Mouse (Mus musculus) embryonic facial prominence, embryonic 14.5 days (tissue): ENCODE data around the gene Zfp653. TPM values are rescaled to one million over a fixed set of nuclear protein-coding genes. Genes with fewer than 3 reads are reported as not detected.

ENCODE experiments used
- ATAC-seq: fragments of 200-750 bp; cut with Nextera tagmentation; 2 replicates; pipeline ENCODE4 v1.8.0; 2017; ENCODE audit warnings: low read depth, moderate number of reproducible peaks, moderate TSS enrichment
- DNase-seq: peaks from one replicate; pipeline ENCODE4 v3.0.0-alpha.2; 2015; ENCODE audit warnings: low spot score
- H3K27ac ChIP-seq: fragments of 300-500 bp; sonication (generic); replicated peaks from 2 replicates; pipeline ENCODE4 v1.5.1; 2014; ENCODE audit warnings: low read depth, mild to moderate bottlenecking, low read length, moderate library complexity
- H3K27me3 ChIP-seq: fragments of 300-500 bp; sonication (generic); replicated peaks from 2 replicates; pipeline ENCODE4 v1.6.1; 2014; ENCODE audit warnings: low read length; ENCODE audit not compliant: control insufficient read depth, insufficient read depth
- H3K36me3 ChIP-seq: fragments of 300-500 bp; sonication (generic); 2 replicates; pipeline ENCODE4 v1.6.1; 2014; ENCODE audit warnings: low read length, mixed read lengths; ENCODE audit not compliant: control insufficient read depth, insufficient read depth
- H3K4me1 ChIP-seq: fragments of 300-500 bp; sonication (generic); 2 replicates; pipeline ENCODE4 v1.6.1; 2014; ENCODE audit warnings: antibody characterized with exemption, low read length; ENCODE audit not compliant: control insufficient read depth, insufficient read depth
- H3K4me2 ChIP-seq: fragments of 300-500 bp; sonication (generic); 2 replicates; pipeline ENCODE4 v1.6.1; 2014; ENCODE audit warnings: low read depth, mild to moderate bottlenecking, low read length, moderate library complexity, mixed read lengths
- H3K4me3 ChIP-seq: fragments of 300-500 bp; sonication (generic); 2 replicates; pipeline ENCODE4 v1.5.1; 2014; ENCODE audit warnings: low read depth, mild to moderate bottlenecking, low read length
- H3K9ac ChIP-seq: fragments of 300-500 bp; sonication (generic); 2 replicates; pipeline ENCODE4 v1.6.1; 2014; ENCODE audit warnings: low read depth, mild to moderate bottlenecking, low read length, moderate library complexity, mixed read lengths
- H3K9me3 ChIP-seq: fragments of 300-500 bp; sonication (generic); 2 replicates; pipeline ENCODE4 v1.6.1; 2016; ENCODE audit warnings: low read length; ENCODE audit not compliant: control insufficient read depth
- WGBS: fragments of 180-500 bp; shearing (Covaris S2); extraction: QIAGEN DNeasy Blood & Tissue Kit; methylation state at CpG from one replicate; pipeline ENCODE4 v1.1.7; 2014; 5-methylcytosine and 5-hydroxymethylcytosine counted together
- polyA plus RNA-seq: library from polyadenylated mRNA; unstranded; fragments of >200 nt; fragmentation: Nextera tagmentation; extraction: Ambion mirVana; gene quantifications from 2 replicates; pipeline ENCODE4 v1.2.1, GENCODE M21; 2014

Zfp653 gene
- polyA plus RNA-seq, 1 experiment from 2014 or later = 6.5 TPM

DNA sequence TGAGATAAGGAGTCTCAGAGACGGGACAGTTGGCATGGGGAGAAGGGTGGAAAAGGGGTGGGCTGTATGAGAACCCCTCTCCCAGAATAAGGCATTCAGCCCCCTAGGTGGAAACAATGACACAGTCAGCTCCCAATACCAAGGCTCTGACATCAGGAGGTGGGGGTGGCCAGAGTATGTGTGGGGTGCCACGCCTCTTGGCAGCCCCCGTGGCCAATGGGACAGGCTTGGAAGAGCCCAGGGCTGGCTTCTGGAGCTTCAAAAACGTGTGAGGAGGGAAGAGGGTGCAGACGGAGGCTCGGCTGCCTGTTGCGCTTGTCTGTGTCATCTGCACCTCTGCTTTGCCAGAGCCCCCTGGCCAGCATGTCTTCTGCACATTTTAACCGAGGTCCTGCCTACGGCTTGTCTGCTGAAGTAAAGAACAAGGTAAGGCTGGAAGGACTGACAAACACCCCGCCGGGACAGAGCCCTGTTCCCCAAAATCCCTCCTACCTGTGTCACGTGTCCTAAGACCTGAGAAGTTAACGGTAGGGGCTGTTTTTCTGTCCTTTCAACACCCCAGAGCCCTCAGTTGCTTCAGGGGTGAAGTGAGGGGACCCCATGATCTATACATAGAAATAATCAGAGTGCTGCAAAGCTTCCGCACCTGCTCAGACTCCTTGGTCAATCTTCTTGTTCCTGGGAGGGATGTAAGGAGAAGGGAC, 28.0 kb upstream of the Zfp653 start, which contains the start of gene Cnn1:
TSS of gene Cnn1 (plus strand) at position 224 of the 704 bp plus-strand sequence.
- H3K27me3 ChIP-seq = peaks cover 20% of the 10 kb centered on the region
- no peak for ATAC-seq

DNA sequence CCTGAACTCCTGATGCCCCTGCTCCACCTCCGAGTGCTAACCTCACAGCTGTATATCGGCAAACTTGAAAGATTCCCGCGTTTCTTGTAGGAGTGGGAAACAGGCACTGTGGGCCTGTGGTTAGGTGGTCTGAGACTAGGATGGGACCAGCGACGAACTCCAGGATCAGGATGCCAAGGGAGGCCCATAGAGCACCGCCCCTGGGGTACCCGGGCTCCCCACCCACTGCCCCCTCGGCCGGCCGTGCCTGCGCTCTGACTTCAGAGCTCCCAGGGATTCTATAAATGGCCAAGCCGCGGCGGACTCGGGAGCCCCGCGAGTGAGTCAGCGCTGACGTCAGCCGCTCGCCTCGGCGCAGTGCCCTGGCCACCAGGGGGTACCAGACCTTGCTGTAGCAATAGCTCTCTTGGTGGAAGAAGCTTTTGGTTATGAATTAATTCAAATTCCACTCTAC, 24.7 kb upstream of the Zfp653 start:
- H3K9ac ChIP-seq = peak overlapping the region; percentile 52; the same call in 1 of the 2 replicates
- no peak overlapping the region for H3K27ac ChIP-seq
- no peaks in the 10 kb centered on the region for H3K9me3 ChIP-seq
- ATAC-seq = peak; percentile 81
- H3K36me3 ChIP-seq = no peaks in the 10 kb centered on the region
- peak overlapping the region; percentile 71 for H3K4me2 ChIP-seq
- WGBS = 2% methylated on average over 19 of the region's 24 CpGs
- H3K4me1 ChIP-seq = no peaks in the 10 kb centered on the region; the same call in 1 of the 2 replicates
- peak overlapping the region; percentile 33 for H3K4me3 ChIP-seq
- peaks cover 19% of the 10 kb centered on the region for H3K27me3 ChIP-seq
- DNase-seq = peak; percentile 76

More for the DNA sequence above, 28.0 kb upstream of the Zfp653 start, which contains the start of gene Cnn1:
- H3K27ac ChIP-seq = no peak within 1 kb of the TSS
- H3K4me2 ChIP-seq = 0 out of 2 replicates have a peak within 1 kb of the TSS, but pooled peaks have one; percentile 18
- peak within 1 kb of the TSS; percentile 11; the same call in 1 of the 2 replicates for H3K4me3 ChIP-seq
- no peaks in the 10 kb centered on the region for H3K9me3 ChIP-seq
- H3K36me3 ChIP-seq = no peaks in the 10 kb centered on the region
- no peaks in the 10 kb centered on the region; the same call in 1 of the 2 replicates for H3K4me1 ChIP-seq
- 7% methylated on average over 9 of the region's 14 CpGs for WGBS
- no peak within 1 kb of the TSS; the same call in 1 of the 2 replicates for H3K9ac ChIP-seq
- peak; percentile 41 for DNase-seq

DNA sequence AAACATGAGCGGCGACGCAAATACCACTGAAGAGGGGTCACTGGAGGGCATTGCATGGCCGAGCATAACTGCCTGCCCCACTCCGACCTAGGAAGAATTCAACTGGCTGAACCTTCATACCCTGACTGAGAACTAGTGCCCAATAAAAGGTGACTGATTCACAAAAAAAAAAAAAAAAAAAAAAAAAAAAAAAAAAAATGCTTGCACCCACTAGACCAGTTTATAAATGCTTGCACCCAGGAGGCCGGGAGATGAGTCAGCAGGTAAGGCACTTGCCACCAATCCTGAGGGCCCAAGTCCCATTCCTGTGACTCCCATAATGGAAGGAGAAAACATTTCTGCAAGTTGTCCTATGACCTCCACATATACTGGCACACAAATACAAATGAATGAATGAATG, 21.6 kb upstream of the Zfp653 start:
- H3K36me3 ChIP-seq = no peaks in the 10 kb centered on the region
- H3K9me3 ChIP-seq = no peaks in the 10 kb centered on the region
- no peaks in the 10 kb centered on the region for H3K27me3 ChIP-seq
- no peak overlapping the region for H3K4me2 ChIP-seq
- no peak overlapping the region for H3K27ac ChIP-seq
- no peak overlapping the region for H3K9ac ChIP-seq
- DNase-seq (no peak), ATAC-seq (no peak)
- H3K4me3 ChIP-seq = no peak overlapping the region
- H3K4me1 ChIP-seq = no peaks in the 10 kb centered on the region
- 90% methylated on average over 6 of the region's 6 CpGs for WGBS

DNA sequence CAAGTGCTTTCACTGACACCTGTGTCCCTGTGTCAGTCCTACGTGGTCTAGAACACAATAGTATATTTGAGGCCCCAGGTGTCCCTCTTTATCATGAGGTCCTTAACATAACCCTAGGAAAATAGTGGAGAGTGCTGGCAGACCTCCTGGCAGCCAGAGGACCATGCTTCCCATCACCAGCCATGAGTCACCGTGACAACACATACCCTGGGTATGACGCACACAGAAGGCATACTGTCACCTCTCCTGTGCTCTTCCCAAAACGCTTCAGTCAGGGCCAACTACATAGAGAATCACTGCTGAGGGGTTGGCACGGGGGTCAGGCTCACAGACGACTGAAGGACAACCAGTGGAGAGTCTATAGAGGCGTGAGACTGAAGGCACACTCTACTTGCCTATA, 18.8 kb upstream of the Zfp653 start:
- Histone ChIP-seq H3K4me3 (no peak overlapping the region), H3K36me3 (no peaks in the 10 kb centered on the region), H3K9ac (no peak overlapping the region), H3K4me1 (peaks cover 3% of the 10 kb centered on the region; the same call in 1 of the 2 replicates), H3K9me3 (no peaks in the 10 kb centered on the region), H3K27me3 (no peaks in the 10 kb centered on the region), H3K4me2 (no peak overlapping the region), H3K27ac (no peak overlapping the region)
- ATAC-seq = no peak
- no peak for DNase-seq
- 85% methylated on average over 7 of the region's 7 CpGs for WGBS

DNA sequence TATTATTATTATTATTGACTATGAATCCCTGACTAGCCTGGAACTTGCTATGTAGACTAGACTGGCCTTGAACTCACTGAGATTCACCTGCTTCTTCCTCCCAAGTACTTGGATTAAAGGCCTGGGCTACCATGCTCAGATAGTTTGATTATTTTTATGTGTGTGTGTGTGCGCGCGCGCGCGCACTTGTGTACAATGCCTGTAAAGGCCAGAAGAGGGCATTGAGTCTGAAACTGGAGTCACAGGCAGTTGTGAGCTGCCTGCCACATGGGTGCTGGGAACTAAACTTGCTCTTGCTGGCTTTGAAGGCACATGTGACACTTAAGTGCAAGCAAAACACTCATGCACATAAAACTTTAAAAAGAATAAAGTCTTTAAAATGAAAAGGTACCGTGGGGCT, 18.1 kb upstream of the Zfp653 start:
- Histone ChIP-seq H3K27me3 (no peaks in the 10 kb centered on the region), H3K4me2 (no peak overlapping the region), H3K9me3 (no peaks in the 10 kb centered on the region), H3K4me3 (no peak overlapping the region), H3K36me3 (no peaks in the 10 kb centered on the region), H3K9ac (no peak overlapping the region), H3K27ac (no peak overlapping the region), H3K4me1 (peaks cover 6% of the 10 kb centered on the region; the same call in 1 of the 2 replicates)
- 98% methylated on average over 7 of the region's 7 CpGs for WGBS
- no peak for ATAC-seq
- DNase-seq = no peak

DNA sequence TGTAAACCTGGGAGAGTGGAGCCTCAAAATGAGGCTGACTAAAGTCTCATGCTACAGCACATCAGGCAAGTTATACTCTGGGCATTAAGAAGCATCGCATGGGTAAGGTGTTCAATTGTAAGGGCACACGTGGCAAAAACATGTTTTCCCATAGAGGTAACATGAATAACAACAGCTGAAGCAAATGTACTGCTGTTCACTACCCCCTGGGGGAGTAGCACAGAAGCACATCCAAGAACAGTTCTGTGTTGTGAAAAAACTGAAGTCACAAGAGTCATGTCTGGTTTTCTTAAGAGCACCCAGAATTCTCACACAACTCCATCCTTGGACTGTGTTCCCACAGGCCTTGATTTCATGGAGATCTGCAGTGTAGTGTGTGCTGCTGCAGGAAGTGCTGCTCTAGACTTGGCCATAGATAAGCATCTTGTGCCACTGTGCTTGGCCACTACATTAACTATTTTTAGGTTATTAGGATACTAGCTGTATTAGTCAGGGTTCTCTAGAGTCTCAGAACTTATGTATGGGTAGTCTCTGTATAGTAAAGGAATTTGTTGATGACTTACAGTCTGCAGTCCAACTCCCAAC, 15.9 kb upstream of the Zfp653 start:
- H3K9ac ChIP-seq = no peak overlapping the region
- H3K27ac ChIP-seq = no peak overlapping the region
- H3K36me3 ChIP-seq = 0 out of 2 replicates have a peak, but pooled peaks cover 4% of the 10 kb centered on the region
- WGBS = 81% methylated on average over 2 of the region's 2 CpGs
- no peak for ATAC-seq
- H3K4me1 ChIP-seq = peaks cover 6% of the 10 kb centered on the region; the same call in 1 of the 2 replicates
- H3K4me2 ChIP-seq = no peak overlapping the region
- H3K27me3 ChIP-seq = no peaks in the 10 kb centered on the region
- H3K4me3 ChIP-seq = no peak overlapping the region
- no peak for DNase-seq
- no peaks in the 10 kb centered on the region for H3K9me3 ChIP-seq

DNA sequence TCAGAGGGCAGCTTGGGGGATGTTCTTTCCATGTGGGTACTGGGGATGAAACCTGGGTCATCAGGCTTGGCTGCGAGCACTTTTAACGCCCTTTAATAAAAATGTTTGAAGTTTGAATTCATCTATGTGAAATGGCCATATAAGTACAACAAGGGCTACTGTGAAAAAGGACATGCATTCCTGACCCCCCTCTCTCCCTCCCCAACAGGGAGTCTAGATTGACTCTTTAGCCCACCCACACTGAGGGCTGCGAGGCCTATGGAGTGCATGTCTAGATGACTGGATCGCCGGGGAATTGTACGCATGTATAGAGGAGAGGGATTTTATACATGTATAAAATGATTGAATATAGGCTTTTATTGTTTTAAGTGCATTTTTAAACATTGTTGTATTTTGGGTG, 14.8 kb upstream of the Zfp653 start:
- H3K4me3 ChIP-seq = peak overlapping the region; percentile 86
- DNase-seq (no peak), ATAC-seq (no peak)
- H3K27me3 ChIP-seq = no peaks in the 10 kb centered on the region
- H3K9ac ChIP-seq = peak overlapping the region; percentile 79
- WGBS = 70% methylated on average over 6 of the region's 6 CpGs
- no peaks in the 10 kb centered on the region for H3K9me3 ChIP-seq
- peak overlapping the region; percentile 64 for H3K27ac ChIP-seq
- H3K4me1 ChIP-seq = peaks cover 6% of the 10 kb centered on the region; the same call in 1 of the 2 replicates
- H3K4me2 ChIP-seq = peak overlapping the region; percentile 79
- H3K36me3 ChIP-seq = peaks cover 7% of the 10 kb centered on the region; the same call in 1 of the 2 replicates

DNA sequence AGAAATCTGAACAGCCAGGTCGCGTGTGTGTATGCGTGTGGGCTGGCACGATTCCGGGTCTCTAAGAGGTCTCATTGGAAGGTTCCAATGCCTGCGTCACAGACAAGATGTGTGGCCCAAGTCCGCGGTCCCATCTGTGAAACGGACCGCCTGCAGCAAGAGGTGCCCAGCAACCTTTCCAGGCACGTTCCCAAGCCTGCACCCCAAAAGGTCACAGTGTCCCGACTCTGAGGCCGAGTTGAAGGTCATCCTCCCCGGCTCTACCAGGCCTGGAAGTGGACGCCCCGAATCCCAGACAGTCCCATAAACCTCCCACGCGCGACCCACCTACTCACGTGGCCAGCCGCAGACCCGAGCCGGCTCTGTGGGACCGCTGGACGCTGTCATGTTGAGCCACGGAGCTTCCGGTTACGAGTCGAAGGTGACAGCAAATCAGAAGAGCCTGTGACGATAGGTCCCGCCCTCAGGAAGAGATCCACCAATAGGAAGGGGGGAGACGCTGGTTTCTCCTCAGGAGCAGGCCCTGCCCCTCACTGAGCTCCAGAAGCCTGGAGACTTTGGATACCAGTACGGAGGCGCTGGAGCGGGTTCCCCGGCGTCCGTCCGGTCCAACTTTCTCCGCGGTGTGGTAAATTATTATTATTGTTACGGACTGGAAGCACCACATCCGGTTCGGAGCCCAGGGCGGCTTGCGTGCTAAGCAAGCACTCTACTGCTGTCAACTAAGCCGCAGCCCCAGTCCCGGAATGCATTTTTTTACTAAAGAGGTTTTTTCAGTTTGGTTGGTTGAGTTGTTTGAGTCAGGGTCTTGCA, 14.1 kb upstream of the Zfp653 start, which contains the start of gene Ecsit:
TSS of gene Ecsit (minus strand) at position 417 of the 813 bp plus-strand sequence.
- Histone ChIP-seq H3K36me3 (peaks cover 7% of the 10 kb centered on the region; the same call in 1 of the 2 replicates), H3K27ac (peak within 1 kb of the TSS; percentile 64), H3K27me3 (no peaks in the 10 kb centered on the region), H3K9me3 (no peaks in the 10 kb centered on the region), H3K4me1 (peaks cover 6% of the 10 kb centered on the region; the same call in 1 of the 2 replicates), H3K4me3 (peak within 1 kb of the TSS; percentile 86), H3K9ac (peak within 1 kb of the TSS; percentile 79), H3K4me2 (peak within 1 kb of the TSS; percentile 79)
- DNase-seq (peak; percentile 98), ATAC-seq (peak; percentile 99)
- WGBS = under 1% methylated on average over 48 of the region's 48 CpGs
